Mouse (Mus musculus) frontal cortex, adult (tissue): ENCODE results near the gene Gckr.
"Not testable (repeated sequence)": the region's sequence is repeated elsewhere in the genome, so short reads cannot be mapped to it uniquely, and the experiment has no call there.

Experiments used
- ATAC-seq: cut with Nextera tagmentation; 2 replicates; pipeline ENCODE4 v1.9.2; 2017; ENCODE audit warnings: mild to moderate bottlenecking, moderate library complexity, mixed read lengths; ENCODE audit not compliant: low TSS enrichment

Gene Gckr

DNA sequence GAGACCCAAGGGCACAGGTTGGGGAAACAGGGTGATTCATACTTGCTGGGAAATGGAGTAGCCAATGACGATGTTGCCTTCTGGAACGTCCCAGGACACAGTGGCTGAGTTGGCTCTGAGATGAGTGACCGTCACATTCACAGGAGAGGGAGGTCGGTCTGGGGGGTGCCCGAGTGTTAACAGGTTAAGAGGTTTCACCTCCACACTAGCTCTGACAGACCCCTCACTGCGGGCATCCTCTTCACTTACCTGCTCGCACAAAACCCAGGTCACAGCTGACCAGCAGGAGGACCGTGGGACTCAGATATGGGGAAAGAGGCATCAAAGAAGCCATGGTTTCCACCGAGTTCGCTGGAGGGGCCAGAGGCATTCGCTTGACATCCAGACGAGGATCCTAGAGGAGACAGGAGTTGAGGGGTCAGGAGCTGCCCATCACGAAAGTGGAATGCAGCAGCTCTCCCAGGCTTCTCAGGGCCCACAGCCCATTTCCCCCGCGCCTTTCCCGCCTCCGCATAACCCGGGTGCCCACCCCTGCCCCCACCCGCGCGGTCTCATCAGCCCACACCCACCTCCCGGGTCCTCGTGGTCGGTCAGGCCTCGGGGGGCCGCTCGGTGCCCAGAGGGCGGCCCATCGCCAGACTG is 2.2 kb upstream of the Gckr start:
- ATAC-seq: no peak

GRCm38 (mm10) chr5:31295606-31296141 is 1.6 kb upstream of the Gckr start, which contains the start of gene Fndc4:
Fndc4 (minus strand) TSS chr5:31296080.
- peak; percentile 55; the same call in 1 of the 2 replicates for ATAC-seq

GRCm38 (mm10) chr5:31297981-31298380 is 738 bp downstream of the Gckr start:
- no peak for ATAC-seq

DNA sequence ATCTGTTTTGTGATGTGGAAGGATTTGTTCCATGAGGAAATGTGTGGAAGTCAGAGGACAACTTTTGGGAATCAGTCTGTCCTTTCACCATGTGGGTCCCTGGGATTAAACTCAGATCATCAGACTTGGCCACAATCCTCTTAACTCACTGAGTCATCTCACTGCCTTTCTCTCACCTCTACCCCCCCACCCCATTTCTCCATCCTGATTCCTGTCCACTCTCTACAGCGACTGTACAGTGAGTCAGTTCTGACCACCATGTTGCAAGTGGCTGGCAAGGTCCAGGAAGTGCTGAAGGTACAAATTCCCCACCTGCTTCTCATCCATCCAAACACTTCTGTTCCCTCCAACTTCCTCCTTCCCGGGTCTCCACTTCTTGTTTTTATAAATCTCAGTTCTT is 1.2 kb downstream of the Gckr start:
- ATAC-seq: no peak

DNA sequence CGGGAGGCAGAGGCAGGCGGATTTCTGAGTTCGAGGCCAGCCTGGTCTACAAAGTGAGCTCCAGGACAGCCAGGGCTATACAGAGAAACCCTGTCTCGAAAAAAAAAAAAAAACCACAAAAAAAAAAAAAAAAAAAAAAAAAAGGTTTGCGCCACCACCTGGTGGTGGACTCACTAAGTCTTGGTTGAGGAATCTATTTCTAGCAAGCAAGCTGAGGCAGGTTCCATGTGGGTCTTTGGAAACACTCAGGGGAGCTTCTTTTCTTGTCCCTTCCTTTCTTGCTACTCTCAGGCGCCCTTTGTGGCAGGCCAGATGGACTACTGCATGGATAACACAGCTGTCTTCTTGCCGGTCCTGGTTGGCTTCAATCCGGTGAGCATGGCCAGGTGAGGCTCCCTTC is 4.6 kb downstream of the Gckr start:
- ATAC-seq: no peak

- ATAC-seq: peak; percentile 64
Observed at GRCm38 (mm10) chr5:31303093-31303492, 5.8 kb downstream of the Gckr start.

GRCm38 (mm10) chr5:31312806-31313205 is 15.6 kb downstream of the Gckr start:
- no peak for ATAC-seq

DNA sequence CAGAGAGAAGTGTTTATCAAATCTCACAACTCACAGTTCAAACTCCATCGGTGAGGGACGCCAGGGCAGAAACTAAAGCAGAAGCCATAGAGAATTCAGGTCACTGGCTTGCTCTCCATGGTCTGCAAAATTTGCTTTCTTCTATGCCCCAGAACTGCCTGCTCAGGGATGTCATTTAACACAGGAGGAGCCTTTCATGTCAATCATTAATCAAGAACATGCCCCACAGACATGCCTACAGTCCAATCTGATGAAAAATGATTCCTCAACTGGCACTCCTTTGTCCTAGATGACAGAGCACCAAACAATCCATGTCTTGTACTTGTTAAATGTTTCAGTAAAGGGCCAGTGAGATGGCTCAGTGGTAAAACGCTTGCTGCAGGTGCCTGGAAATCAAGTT is 25.5 kb downstream of the Gckr start:
- ATAC-seq: no peak

GRCm38 (mm10) chr5:31324085-31324484 is 26.8 kb downstream of the Gckr start:
- no peak for ATAC-seq

DNA sequence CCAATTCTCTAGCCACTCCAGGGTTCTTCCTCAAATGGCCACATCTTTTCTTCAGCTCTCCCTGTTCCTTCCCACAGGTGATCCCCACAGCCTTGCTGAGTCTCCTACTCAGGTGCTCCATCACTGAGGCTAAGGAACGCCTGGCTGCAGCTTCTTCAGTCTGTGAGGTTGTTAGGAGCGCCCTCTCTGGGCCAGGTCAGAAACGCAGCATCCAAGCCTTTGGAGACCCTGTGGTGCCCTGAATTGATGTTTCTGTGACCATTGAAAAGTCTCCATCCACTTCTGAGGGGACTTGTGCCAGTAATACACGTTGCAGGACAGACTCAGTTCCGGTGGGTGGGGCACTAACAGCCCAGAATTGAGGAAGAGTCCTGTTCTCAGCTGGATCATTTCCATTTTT is 29.6 kb downstream of the Gckr start:
- no peak for ATAC-seq

GRCm38 (mm10) chr5:31328255-31328654 is 31.0 kb downstream of the Gckr start:
- peak; percentile 67; the same call in 1 of the 2 replicates for ATAC-seq

GRCm38 (mm10) chr5:31357586-31357985 is 60.3 kb downstream of the Gckr start:
- ATAC-seq: not testable (repeated sequence)

- no peak for ATAC-seq
Observed at GRCm38 (mm10) chr5:31360955-31361354, 63.7 kb downstream of the Gckr start.
